Mouse (Mus musculus): ENCODE measurements at regions not wholly inside any gene's neighbourhood (a gene's known extent, or its start where the extent isn't known, plus 50 kb on each side); places are given as distances from the start of the nearest gene placed in this dataset.

GRCm38 (mm10) chr8:107757083-107757482 lies 168.8 kb upstream of the Psmd7 start:
- no peak for TF ChIP-seq GATA1 (IDR thresholded peaks at IDR 0.05; ENCODE audit: borderline replicate concordance, low read length)
- no peak for TF ChIP-seq CTCF (IDR thresholded peaks at IDR 0.05; ENCODE audit: low read depth, low read length)
- no peak for TF ChIP-seq TAL1 (conservative IDR thresholded peaks at IDR 0.05; ENCODE audit: low read depth, low read length)
- no peak for TF ChIP-seq POLR2AphosphoS5 (IDR thresholded peaks at IDR 0.05; ENCODE audit: insufficient replicate concordance, low read depth, low read length)

Measured in G1E (cell line).